ENCODE assay signal across 8 mouse cellular contexts in genomic region chr9:121760271-121761090, GRCm38 (mm10). TPM values are rescaled to one million over a fixed set of nuclear protein-coding genes. Genes with fewer than 3 reads are reported as not detected.
DNase-seq lines count a peak whose midpoint lies in the region; ATAC-seq and TF ChIP-seq lines count a peak whose summit lies in the region.

No protein-coding gene starts in this region.

- dilution Hi-C loops in CH12.LX (cut with MboI; ENCODE audit: extremely low pct_ligation_motif_present, extremely low pct_unique_long_range_greater_than_20kb, low sequenced_read_pairs): no loop called here

- no peaks in the 10 kb centered on the region for H3K27me3 ChIP-seq in CH12.LX (replicated peaks)
- no peaks in the 10 kb centered on the region for H3K27me3 ChIP-seq in embryonic facial prominence, embryonic 13.5 days
- no peaks in the 10 kb centered on the region for H3K27me3 ChIP-seq in heart, embryonic 12.5 days (replicated peaks)
- H3K27me3 ChIP-seq in kidney, embryonic 14.5 days (ENCODE audit: control insufficient read depth, insufficient read depth, low read length): no peaks in the 10 kb centered on the region
- peaks cover 22% of the 10 kb centered on the region for H3K27me3 ChIP-seq in liver, postnatal 0 days (ENCODE audit: insufficient read depth, low read length)
- H3K27me3 ChIP-seq in neural tube, embryonic 15.5 days (replicated peaks): no peaks in the 10 kb centered on the region

- peaks cover 2 to 10% of the 10 kb centered on the region in 2 experiments; a peak in 2 of 4 replicates for H3K4me1 ChIP-seq in CH12.LX (ENCODE audit: control insufficient read depth in 1 of 2, insufficient read depth in 2 of 2)
- peaks cover 52% of the 10 kb centered on the region for H3K4me1 ChIP-seq in embryonic facial prominence, embryonic 13.5 days
- peaks cover 35% of the 10 kb centered on the region for H3K4me1 ChIP-seq in heart, embryonic 12.5 days (replicated peaks)
- peaks cover 26% of the 10 kb centered on the region; the same call in 1 of the 2 replicates for H3K4me1 ChIP-seq in kidney, embryonic 14.5 days (ENCODE audit: control insufficient read depth, insufficient read depth, low read length)
- H3K4me1 ChIP-seq in liver, postnatal 0 days (ENCODE audit: insufficient read depth): peaks cover 13% of the 10 kb centered on the region
- H3K4me1 ChIP-seq in neural tube, embryonic 15.5 days: peaks cover 55% of the 10 kb centered on the region

- no peaks in the 10 kb centered on the region for H3K79me2 ChIP-seq in CH12.LX (replicated peaks; ENCODE audit: control insufficient read depth, extremely low read depth, insufficient read depth, poor library complexity, severe bottlenecking)

- no peak for TF ChIP-seq POLR2A in CH12.LX (IDR thresholded peaks at IDR 0.05; ENCODE audit: low read depth, low read length)

- no peak for TF ChIP-seq EP300 in CH12.LX (IDR thresholded peaks at IDR 0.05; ENCODE audit: low read length)
- TF ChIP-seq EP300 in liver, postnatal 0 days (IDR thresholded peaks at IDR 0.05; ENCODE audit: low read depth): no peak

- no peak for TF ChIP-seq CTCF in CH12.LX (conservative IDR thresholded peaks at IDR 0.05 in 1 of 2, IDR thresholded peaks at IDR 0.05 in 1 of 2; ENCODE audit: low read depth in 2 of 2, low read length in 2 of 2)
- TF ChIP-seq CTCF in liver, postnatal 0 days (IDR thresholded peaks at IDR 0.05; ENCODE audit: low read depth): no peak

- ATAC-seq in embryonic facial prominence, embryonic 13.5 days (ENCODE audit: insufficient number of reproducible peaks, insufficient read depth, low FRiP score, low TSS enrichment, low read depth): peak; percentile 33; the same call in 1 of the 2 replicates
- ATAC-seq in heart, embryonic 12.5 days (ENCODE audit: insufficient number of reproducible peaks, low FRiP score): peak; percentile 74
- peak; percentile 74 for ATAC-seq in kidney, embryonic 14.5 days (ENCODE audit: low FRiP score, low TSS enrichment)
- peak; percentile 26 for ATAC-seq in liver, postnatal 0 days
- peak; percentile 30 for ATAC-seq in neural tube, embryonic 15.5 days (ENCODE audit: low FRiP score)

- no peak overlapping the region for H3K27ac ChIP-seq in CH12.LX (ENCODE audit: insufficient read depth, low read depth)
- peak overlapping the region; percentile 91 for H3K27ac ChIP-seq in embryonic facial prominence, embryonic 13.5 days
- peak overlapping the region; percentile 95 for H3K27ac ChIP-seq in heart, embryonic 12.5 days (ENCODE audit: poor library complexity, severe bottlenecking)
- H3K27ac ChIP-seq in kidney, embryonic 14.5 days (ENCODE audit: low read depth, low read length): peak overlapping the region; percentile 93
- H3K27ac ChIP-seq in liver, postnatal 0 days (ENCODE audit: low read depth): peak overlapping the region; percentile 22; the same call in 1 of the 2 replicates
- H3K27ac ChIP-seq in neural tube, embryonic 15.5 days (replicated peaks): peak overlapping the region; percentile 91

- no peak overlapping the region for H3K4me2 ChIP-seq in CH12.LX (ENCODE audit: insufficient read depth, low read depth, poor library complexity, severe bottlenecking)
- peak overlapping the region; percentile 76 for H3K4me2 ChIP-seq in embryonic facial prominence, embryonic 13.5 days
- peak overlapping the region; percentile 85 for H3K4me2 ChIP-seq in heart, embryonic 12.5 days
- H3K4me2 ChIP-seq in kidney, embryonic 14.5 days (replicated peaks; ENCODE audit: low read depth, low read length): peak overlapping the region; percentile 94
- H3K4me2 ChIP-seq in liver, postnatal 0 days (ENCODE audit: low read depth, low read length): peak overlapping the region; percentile 94
- H3K4me2 ChIP-seq in neural tube, embryonic 15.5 days: peak overlapping the region; percentile 81

- peaks cover 27% of the 10 kb centered on the region for H3K9me3 ChIP-seq in CH12.LX (replicated peaks; ENCODE audit: low read length)
- no peaks in the 10 kb centered on the region for H3K9me3 ChIP-seq in embryonic facial prominence, embryonic 13.5 days
- no peaks in the 10 kb centered on the region for H3K9me3 ChIP-seq in heart, embryonic 12.5 days (replicated peaks)
- H3K9me3 ChIP-seq in kidney, embryonic 14.5 days (ENCODE audit: control insufficient read depth, low read length): no peaks in the 10 kb centered on the region
- no peaks in the 10 kb centered on the region for H3K9me3 ChIP-seq in liver, postnatal 0 days (ENCODE audit: low read length)
- H3K9me3 ChIP-seq in neural tube, embryonic 15.5 days (replicated peaks): no peaks in the 10 kb centered on the region

- in situ Hi-C loops in CH12.LX (cut with MboI; ENCODE audit: low pct_ligation_motif_present, low pct_unique_long_range_greater_than_20kb, low sequenced_read_pairs): no loop called here

- 2% methylated on average over 43 of the region's 43 CpGs for WGBS in embryonic facial prominence, embryonic 13.5 days
- 2% methylated on average over 40 of the region's 43 CpGs for WGBS in heart, embryonic 12.5 days
- 1% methylated on average over 31 of the region's 43 CpGs for WGBS in kidney, embryonic 14.5 days
- 3% methylated on average over 40 of the region's 43 CpGs for WGBS in liver, postnatal 0 days (ENCODE audit: insufficient replicate concordance)
- under 1% methylated on average over 43 of the region's 43 CpGs for WGBS in neural tube, embryonic 15.5 days

- no peak overlapping the region for H3K9ac ChIP-seq in CH12.LX (ENCODE audit: insufficient read depth, low read depth)
- peak overlapping the region; percentile 95 for H3K9ac ChIP-seq in embryonic facial prominence, embryonic 13.5 days
- H3K9ac ChIP-seq in heart, embryonic 12.5 days: peak overlapping the region; percentile 94
- H3K9ac ChIP-seq in kidney, embryonic 14.5 days (ENCODE audit: low read depth, low read length): peak overlapping the region; percentile 92
- peak overlapping the region; percentile 62 for H3K9ac ChIP-seq in liver, postnatal 0 days (replicated peaks)
- peak overlapping the region; percentile 95 for H3K9ac ChIP-seq in neural tube, embryonic 15.5 days (replicated peaks)

- TF ChIP-seq RAD21 in CH12.LX (IDR thresholded peaks at IDR 0.05; ENCODE audit: low read depth, low read length): no peak

- DNase-seq in CH12.LX (ENCODE audit: extremely low read depth): no peak
- DNase-seq in adrenal gland, postnatal 14 days: peak; percentile 91
- DNase-seq in liver, postnatal 0 days: peak; percentile 51
- DNase-seq in urinary bladder, postnatal 14 days (ENCODE audit: low spot score): peak; percentile 77

- no peak overlapping the region for H3K4me3 ChIP-seq in CH12.LX (replicated peaks in 1 of 3; ENCODE audit: low read depth in 2 of 3, low read length in 2 of 3, poor library complexity in 1 of 3)
- peak overlapping the region; percentile 87 for H3K4me3 ChIP-seq in embryonic facial prominence, embryonic 13.5 days
- H3K4me3 ChIP-seq in heart, embryonic 12.5 days: peak overlapping the region; percentile 85
- H3K4me3 ChIP-seq in kidney, embryonic 14.5 days (ENCODE audit: low read length): peak overlapping the region; percentile 86
- H3K4me3 ChIP-seq in liver, postnatal 0 days (ENCODE audit: low read depth, low read length): peak overlapping the region; percentile 60
- H3K4me3 ChIP-seq in neural tube, embryonic 15.5 days (replicated peaks): peak overlapping the region; percentile 91

- H3K36me3 ChIP-seq in CH12.LX (replicated peaks in 1 of 2; ENCODE audit: control insufficient read depth in 1 of 2, insufficient read depth in 1 of 2, low read length in 1 of 2): peaks cover 36 to 66% of the 10 kb centered on the region in 2 experiments
- H3K36me3 ChIP-seq in embryonic facial prominence, embryonic 13.5 days: peaks cover 48% of the 10 kb centered on the region
- H3K36me3 ChIP-seq in heart, embryonic 12.5 days: peaks cover 45% of the 10 kb centered on the region
- H3K36me3 ChIP-seq in kidney, embryonic 14.5 days (ENCODE audit: control insufficient read depth, insufficient read depth, low read length): peaks cover 37% of the 10 kb centered on the region
- peaks cover 12% of the 10 kb centered on the region for H3K36me3 ChIP-seq in liver, postnatal 0 days (replicated peaks; ENCODE audit: insufficient read depth, low read length)
- peaks cover 45% of the 10 kb centered on the region for H3K36me3 ChIP-seq in neural tube, embryonic 15.5 days

RNA-seq across cellular contexts. Expression of gene Zfp651, which starts 1.4 kb away (rescaled TPM):
- total RNA-seq in CH12.LX (2012; rRNA removed) (0.13 and 0.84 TPM in 2 replicates), CH12.LX (2014; rRNA removed) (0.07 and 0.30 TPM in 2 replicates)
- 0.20 and 0.34 TPM in 2 replicates for polyA plus RNA-seq in CH12.LX (2012; ENCODE audit: insufficient read length, low read depth)
- 30.1 and 36.8 TPM in 2 replicates for total RNA-seq in adrenal gland, postnatal 14 days (2021)
- 14.0 and 16.5 TPM in 2 replicates for polyA plus RNA-seq in embryonic facial prominence, embryonic 13.5 days (2015; fragmentation: Nextera tagmentation; extraction: Ambion mirVana)
- polyA plus RNA-seq in heart, embryonic 12.5 days (2016; fragmentation: Nextera tagmentation; extraction: Ambion mirVana): 12.5 and 14.9 TPM in 2 replicates
- polyA plus RNA-seq in kidney, embryonic 14.5 days (2014; fragmentation: Nextera tagmentation; extraction: Ambion mirVana): 8.0 and 9.8 TPM in 2 replicates
- 0.68 and 1.5 TPM in 2 replicates for polyA plus RNA-seq in liver, postnatal 0 days (2015; fragmentation: Nextera tagmentation; extraction: Ambion mirVana)
- polyA plus RNA-seq in neural tube, embryonic 15.5 days (2015; fragmentation: Nextera tagmentation; extraction: Ambion mirVana): 27.9 and 36.3 TPM in 2 replicates

RNA-seq across cellular contexts. Expression of gene Klhl40, which starts 16.9 kb away (rescaled TPM):
- total RNA-seq in CH12.LX (2012; rRNA removed): not detected in 2 replicates
- total RNA-seq in CH12.LX (2014; rRNA removed): not detected in 2 replicates
- polyA plus RNA-seq in CH12.LX (2012; ENCODE audit: insufficient read length, low read depth): not detected in 2 replicates
- total RNA-seq in adrenal gland, postnatal 14 days (2021): not detected in 2 replicates
- polyA plus RNA-seq in embryonic facial prominence, embryonic 13.5 days (2015; fragmentation: Nextera tagmentation; extraction: Ambion mirVana): 1.1 and 1.2 TPM in 2 replicates
- 0.73 and 1.1 TPM in 2 replicates for polyA plus RNA-seq in heart, embryonic 12.5 days (2016; fragmentation: Nextera tagmentation; extraction: Ambion mirVana)
- 0.08 TPM in 1 of 2 replicates, not detected in the other for polyA plus RNA-seq in kidney, embryonic 14.5 days (2014; fragmentation: Nextera tagmentation; extraction: Ambion mirVana)
- polyA plus RNA-seq in liver, postnatal 0 days (2015; fragmentation: Nextera tagmentation; extraction: Ambion mirVana): 0.13 and 0.81 TPM in 2 replicates
- polyA plus RNA-seq in neural tube, embryonic 15.5 days (2015; fragmentation: Nextera tagmentation; extraction: Ambion mirVana): 2.7 and 3.6 TPM in 2 replicates

RNA-seq across cellular contexts. Expression of gene Hhatl, which starts 31.8 kb away (rescaled TPM):
- total RNA-seq in CH12.LX (2012; rRNA removed) (not detected in 2 replicates), CH12.LX (2014; rRNA removed) (not detected in 2 replicates)
- polyA plus RNA-seq in CH12.LX (2012; ENCODE audit: insufficient read length, low read depth): not detected in 2 replicates
- total RNA-seq in adrenal gland, postnatal 14 days (2021): not detected in 2 replicates
- 0.20 TPM in 1 of 2 replicates, not detected in the other for polyA plus RNA-seq in embryonic facial prominence, embryonic 13.5 days (2015; fragmentation: Nextera tagmentation; extraction: Ambion mirVana)
- 5.3 and 5.7 TPM in 2 replicates for polyA plus RNA-seq in heart, embryonic 12.5 days (2016; fragmentation: Nextera tagmentation; extraction: Ambion mirVana)
- not detected in 2 replicates for polyA plus RNA-seq in kidney, embryonic 14.5 days (2014; fragmentation: Nextera tagmentation; extraction: Ambion mirVana)
- polyA plus RNA-seq in liver, postnatal 0 days (2015; fragmentation: Nextera tagmentation; extraction: Ambion mirVana): 0.73 TPM in 1 of 2 replicates, not detected in the other
- polyA plus RNA-seq in neural tube, embryonic 15.5 days (2015; fragmentation: Nextera tagmentation; extraction: Ambion mirVana): 0.38 and 0.64 TPM in 2 replicates

RNA-seq across cellular contexts. Expression of gene Nktr, which starts 41.5 kb away (rescaled TPM):
- total RNA-seq in CH12.LX (2012; rRNA removed): 31.0 and 39.3 TPM in 2 replicates
- total RNA-seq in CH12.LX (2014; rRNA removed): 29.1 and 32.2 TPM in 2 replicates
- 65.0 and 65.4 TPM in 2 replicates for polyA plus RNA-seq in CH12.LX (2012; ENCODE audit: insufficient read length, low read depth)
- total RNA-seq in adrenal gland, postnatal 14 days (2021): 78.1 and 84.8 TPM in 2 replicates
- 70.1 and 84.9 TPM in 2 replicates for polyA plus RNA-seq in embryonic facial prominence, embryonic 13.5 days (2015; fragmentation: Nextera tagmentation; extraction: Ambion mirVana)
- 53.6 and 61.4 TPM in 2 replicates for polyA plus RNA-seq in heart, embryonic 12.5 days (2016; fragmentation: Nextera tagmentation; extraction: Ambion mirVana)
- 59.6 and 83.7 TPM in 2 replicates for polyA plus RNA-seq in kidney, embryonic 14.5 days (2014; fragmentation: Nextera tagmentation; extraction: Ambion mirVana)
- 14.9 and 17.3 TPM in 2 replicates for polyA plus RNA-seq in liver, postnatal 0 days (2015; fragmentation: Nextera tagmentation; extraction: Ambion mirVana)
- polyA plus RNA-seq in neural tube, embryonic 15.5 days (2015; fragmentation: Nextera tagmentation; extraction: Ambion mirVana): 51.5 and 52.8 TPM in 2 replicates

RNA-seq across cellular contexts. Expression of gene Ss18l2, which starts 50.4 kb away (rescaled TPM):
- total RNA-seq in CH12.LX (2012; rRNA removed) (40.2 and 57.6 TPM in 2 replicates), CH12.LX (2014; rRNA removed) (77.0 and 82.2 TPM in 2 replicates)
- polyA plus RNA-seq in CH12.LX (2012; ENCODE audit: insufficient read length, low read depth): 41.5 and 52.9 TPM in 2 replicates
- total RNA-seq in adrenal gland, postnatal 14 days (2021): 48.4 and 54.4 TPM in 2 replicates
- polyA plus RNA-seq in embryonic facial prominence, embryonic 13.5 days (2015; fragmentation: Nextera tagmentation; extraction: Ambion mirVana): 115 and 129 TPM in 2 replicates
- 145 and 152 TPM in 2 replicates for polyA plus RNA-seq in heart, embryonic 12.5 days (2016; fragmentation: Nextera tagmentation; extraction: Ambion mirVana)
- polyA plus RNA-seq in kidney, embryonic 14.5 days (2014; fragmentation: Nextera tagmentation; extraction: Ambion mirVana): 111 and 152 TPM in 2 replicates
- 112 and 119 TPM in 2 replicates for polyA plus RNA-seq in liver, postnatal 0 days (2015; fragmentation: Nextera tagmentation; extraction: Ambion mirVana)
- polyA plus RNA-seq in neural tube, embryonic 15.5 days (2015; fragmentation: Nextera tagmentation; extraction: Ambion mirVana): 182 and 206 TPM in 2 replicates

Comparison
In these comparisons a context has a peak if more than half of its experiments do, and no peak if none do; other contexts are left out.
1. H3K4me3 ChIP-seq: peak in embryonic facial prominence, embryonic 13.5 days (single experiment), heart, embryonic 12.5 days (single experiment), kidney, embryonic 14.5 days (single experiment), liver, postnatal 0 days (single experiment) and neural tube, embryonic 15.5 days (single experiment); none in CH12.LX (0 of 3).
2. Peak in every context shown above with its lines, with median percentiles within 50 percentile points of each other: ATAC-seq.